Mouse (Mus musculus) neural tube, embryonic 14.5 days (tissue): ENCODE results near the gene Omt2a. TPM values are rescaled to one million over a fixed set of nuclear protein-coding genes. Genes with fewer than 3 reads are reported as not detected.
"Not testable (repeated sequence)": the region's sequence is repeated elsewhere in the genome, so short reads cannot be mapped to it uniquely, and the experiment has no call there.

ENCODE experiments used
- ATAC-seq: fragments of 200-750 bp; cut with Nextera tagmentation; 2 replicates; pipeline ENCODE4 v1.8.0; 2017; ENCODE audit warnings: low read depth, mild to moderate bottlenecking, moderate TSS enrichment, moderate library complexity
- H3K27ac ChIP-seq: fragments of 300-500 bp; sonication (generic); 2 replicates; pipeline ENCODE4 v1.5.1; 2014; ENCODE audit warnings: low read depth, mild to moderate bottlenecking, control low read depth, low read length, moderate library complexity, mixed read lengths
- H3K27me3 ChIP-seq: fragments of 300-500 bp; sonication (generic); 2 replicates; pipeline ENCODE4 v1.6.1; 2014; ENCODE audit warnings: low read length; ENCODE audit not compliant: control insufficient read depth, insufficient read depth
- H3K36me3 ChIP-seq: fragments of 300-500 bp; sonication (generic); 2 replicates; pipeline ENCODE4 v1.6.1; 2014; ENCODE audit warnings: low read length, mixed read lengths; ENCODE audit not compliant: control insufficient read depth, insufficient read depth
- H3K4me1 ChIP-seq: fragments of 300-500 bp; sonication (generic); 2 replicates; pipeline ENCODE4 v1.6.1; 2014; ENCODE audit warnings: low read length; ENCODE audit not compliant: control insufficient read depth, insufficient read depth
- H3K4me2 ChIP-seq: fragments of 300-500 bp; sonication (generic); 2 replicates; pipeline ENCODE4 v1.6.1; 2014; ENCODE audit warnings: mild to moderate bottlenecking, low read depth, low read length, control low read depth
- H3K4me3 ChIP-seq: fragments of 300-500 bp; sonication (generic); 2 replicates; pipeline ENCODE4 v1.5.1; 2014; ENCODE audit warnings: low read depth, low read length, control low read depth, mixed read lengths
- H3K9ac ChIP-seq: fragments of 300-500 bp; sonication (generic); replicated peaks from 2 replicates; pipeline ENCODE4 v1.6.1; 2014; ENCODE audit warnings: low read depth, mild to moderate bottlenecking, control low read depth, low read length, mixed read lengths
- H3K9me3 ChIP-seq: fragments of 300-500 bp; sonication (generic); 2 replicates; pipeline ENCODE4 v1.6.1; 2016; ENCODE audit warnings: low read length; ENCODE audit not compliant: control insufficient read depth
- WGBS: fragments of 180-500 bp; shearing (Covaris S2); extraction: QIAGEN DNeasy Blood & Tissue Kit; methylation state at CpG from one replicate; pipeline ENCODE4 v1.1.7; 2014; 5-methylcytosine and 5-hydroxymethylcytosine counted together
- polyA plus RNA-seq: library from polyadenylated mRNA; unstranded; fragments of >200 nt; fragmentation: Nextera tagmentation; extraction: Ambion mirVana; gene quantifications from 2 replicates; pipeline ENCODE4 v1.2.1, GENCODE M21; 2014

The Omt2a gene
- polyA plus RNA-seq, 1 experiment from 2014 or later: not detected

- H3K9ac ChIP-seq, H3K4me1 ChIP-seq, H3K4me2 ChIP-seq, H3K27me3 ChIP-seq, H3K4me3 ChIP-seq, H3K9me3 ChIP-seq, H3K36me3 ChIP-seq, ATAC-seq, H3K27ac ChIP-seq: not testable (repeated sequence)
- 100% methylated on average over 1 of the region's 1 CpGs for WGBS
Measured at GRCm38 (mm10) chr9:78327289-78327688, 12.7 kb upstream of the Omt2a start, which contains the start of gene Omt2b. Gene Omt2b (plus strand): TSS chr9:78327589.

- WGBS: 38% methylated on average over 1 of the region's 1 CpGs
- Histone ChIP-seq H3K27me3 (no peaks in the 10 kb centered on the region), H3K27ac (no peak overlapping the region), H3K4me2 (no peak overlapping the region), H3K4me3 (no peak overlapping the region), H3K4me1 (no peaks in the 10 kb centered on the region), H3K9me3 (no peaks in the 10 kb centered on the region), H3K36me3 (no peaks in the 10 kb centered on the region), H3K9ac (no peak overlapping the region)
- no peak for ATAC-seq
Measured at GRCm38 (mm10) chr9:78319499-78319898, 4.9 kb upstream of the Omt2a start.

GRCm38 (mm10) chr9:78308122-78308521, 6.5 kb downstream of the Omt2a start:
- ATAC-seq, H3K9me3 ChIP-seq, H3K4me3 ChIP-seq, H3K4me1 ChIP-seq, H3K27ac ChIP-seq, H3K36me3 ChIP-seq, H3K4me2 ChIP-seq, H3K9ac ChIP-seq, H3K27me3 ChIP-seq: not testable (repeated sequence)
- 89% methylated on average over 3 of the region's 3 CpGs for WGBS

GRCm38 (mm10) chr9:78299143-78299542, 15.5 kb downstream of the Omt2a start:
- not testable (repeated sequence) for ATAC-seq
- WGBS: 67% methylated on average over 1 of the region's 1 CpGs

GRCm38 (mm10) chr9:78298232-78298631, 16.4 kb downstream of the Omt2a start:
- Histone ChIP-seq H3K27me3 (no peaks in the 10 kb centered on the region), H3K4me1 (no peaks in the 10 kb centered on the region), H3K4me2 (no peak overlapping the region), H3K36me3 (no peaks in the 10 kb centered on the region), H3K9me3 (no peaks in the 10 kb centered on the region), H3K9ac (no peak overlapping the region), H3K27ac (no peak overlapping the region), H3K4me3 (no peak overlapping the region)
- 88% methylated on average over 1 of the region's 1 CpGs for WGBS
- ATAC-seq: no peak

More at GRCm38 (mm10) chr9:78299143-78299542, 15.5 kb downstream of the Omt2a start:
- H3K4me2 ChIP-seq, H3K9ac ChIP-seq, H3K36me3 ChIP-seq, H3K4me1 ChIP-seq, H3K9me3 ChIP-seq, H3K27ac ChIP-seq, H3K4me3 ChIP-seq, H3K27me3 ChIP-seq: not testable (repeated sequence)

- H3K4me1 ChIP-seq, H3K36me3 ChIP-seq, H3K9me3 ChIP-seq, H3K9ac ChIP-seq, H3K27me3 ChIP-seq, H3K4me3 ChIP-seq, H3K4me2 ChIP-seq, H3K27ac ChIP-seq: not testable (repeated sequence)
- peak; percentile 63 for ATAC-seq
- 20% methylated on average over 6 of the region's 6 CpGs for WGBS
Measured at GRCm38 (mm10) chr9:78296089-78296488, 18.5 kb downstream of the Omt2a start.

GRCm38 (mm10) chr9:78294781-78295180, 19.8 kb downstream of the Omt2a start:
- not testable (repeated sequence) for H3K27me3 ChIP-seq, H3K36me3 ChIP-seq, H3K27ac ChIP-seq, H3K4me2 ChIP-seq, ATAC-seq, H3K4me3 ChIP-seq, H3K9ac ChIP-seq, H3K9me3 ChIP-seq, H3K4me1 ChIP-seq
- 77% methylated on average over 5 of the region's 7 CpGs for WGBS

- not testable (repeated sequence) for ATAC-seq, H3K9me3 ChIP-seq
Measured at GRCm38 (mm10) chr9:78293683-78294082, 20.9 kb downstream of the Omt2a start.

GRCm38 (mm10) chr9:78292462-78292861, 22.1 kb downstream of the Omt2a start:
- H3K9ac ChIP-seq, H3K4me1 ChIP-seq, H3K27me3 ChIP-seq, ATAC-seq, H3K36me3 ChIP-seq, H3K4me2 ChIP-seq, H3K9me3 ChIP-seq, H3K4me3 ChIP-seq, H3K27ac ChIP-seq: not testable (repeated sequence)
- 85% methylated on average over 8 of the region's 8 CpGs for WGBS

More at GRCm38 (mm10) chr9:78293683-78294082, 20.9 kb downstream of the Omt2a start:
- not testable (repeated sequence) for H3K36me3 ChIP-seq, H3K27me3 ChIP-seq, H3K9ac ChIP-seq, H3K4me2 ChIP-seq, H3K4me1 ChIP-seq, H3K27ac ChIP-seq, H3K4me3 ChIP-seq
- 80% methylated on average over 1 of the region's 1 CpGs for WGBS

- not testable (repeated sequence) for H3K9me3 ChIP-seq, H3K27ac ChIP-seq, H3K27me3 ChIP-seq, H3K4me3 ChIP-seq, H3K4me1 ChIP-seq, ATAC-seq, H3K4me2 ChIP-seq, H3K36me3 ChIP-seq, H3K9ac ChIP-seq
- WGBS: 95% methylated on average over 3 of the region's 3 CpGs
Measured at GRCm38 (mm10) chr9:78289723-78290122, 24.9 kb downstream of the Omt2a start, which contains the start of gene Gm10639. Gene Gm10639 (plus strand): TSS chr9:78289923.
